Mouse (Mus musculus): Measurements from ENCODE around the gene Slx1b.

DNA sequence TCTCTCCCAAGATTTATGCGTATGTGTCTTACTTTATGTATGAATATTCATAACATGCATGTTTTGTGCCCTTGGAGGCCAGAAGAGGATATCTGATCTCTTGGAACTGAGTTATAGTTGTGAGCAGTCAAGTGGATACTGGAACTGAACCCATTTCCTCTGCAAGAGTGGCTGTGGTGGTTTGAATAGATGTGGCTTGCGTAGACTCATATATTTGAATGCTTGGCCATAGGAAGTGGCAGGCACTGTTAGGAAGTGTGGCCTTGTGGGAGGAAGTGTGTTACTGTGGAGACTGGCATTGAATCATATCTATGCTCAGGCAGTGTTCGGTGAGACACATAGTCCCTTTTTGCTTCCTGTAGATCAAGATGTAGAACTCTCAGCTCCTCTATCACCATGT, 39.9 kb downstream of the Slx1b start:
- no peak for TF ChIP-seq CTCF (IDR thresholded peaks at IDR 0.05; ENCODE audit: insufficient read depth, low read length)
- TF ChIP-seq POLR2A (IDR thresholded peaks at IDR 0.05; ENCODE audit: borderline replicate concordance, extremely low read depth, low read depth, low read length) = no peak

Data from lung, adult 2 months (tissue).